Mouse (Mus musculus) hindbrain, embryonic 16.5 days (tissue): ENCODE results near the gene Gli2. TPM values are rescaled to one million over a fixed set of nuclear protein-coding genes. Genes with fewer than 3 reads are reported as not detected.

Experiments used
- ATAC-seq: fragments of 200-750 bp; cut with Nextera tagmentation; 2 replicates; pipeline ENCODE4 v1.8.0; 2017; ENCODE audit warnings: moderate TSS enrichment, moderate library complexity
- H3K27ac ChIP-seq: fragments of 300-500 bp; sonication (generic); 2 replicates; pipeline ENCODE4 v1.5.1; 2014; ENCODE audit warnings: low read depth, mild to moderate bottlenecking, control low read depth, low read length, moderate library complexity
- H3K27me3 ChIP-seq: fragments of 300-500 bp; sonication (generic); replicated peaks from 2 replicates; pipeline ENCODE4 v1.6.1; 2014; ENCODE audit warnings: low read length; ENCODE audit not compliant: control insufficient read depth, insufficient read depth
- H3K36me3 ChIP-seq: fragments of 300-500 bp; sonication (generic); 2 replicates; pipeline ENCODE4 v1.6.1; 2014; ENCODE audit warnings: mild to moderate bottlenecking, low read length, moderate library complexity, mixed read lengths; ENCODE audit not compliant: control insufficient read depth, insufficient read depth
- H3K4me1 ChIP-seq: fragments of 300-500 bp; sonication (generic); 2 replicates; pipeline ENCODE4 v1.6.1; 2014; ENCODE audit warnings: low read depth, low read length; ENCODE audit not compliant: control insufficient read depth, insufficient read depth
- H3K4me2 ChIP-seq: fragments of 300-500 bp; sonication (generic); 2 replicates; pipeline ENCODE4 v1.6.1; 2014; ENCODE audit warnings: mild to moderate bottlenecking, low read length, control low read depth, moderate library complexity
- H3K4me3 ChIP-seq: fragments of 300-500 bp; sonication (generic); 2 replicates; pipeline ENCODE4 v1.5.1; 2014; ENCODE audit warnings: mild to moderate bottlenecking, low read length, control low read depth, moderate library complexity
- H3K9ac ChIP-seq: fragments of 300-500 bp; sonication (generic); 2 replicates; pipeline ENCODE4 v1.6.1; 2014; ENCODE audit warnings: low read depth, mild to moderate bottlenecking, control low read depth, low read length, moderate library complexity
- H3K9me3 ChIP-seq: fragments of 300-500 bp; sonication (generic); 2 replicates; pipeline ENCODE4 v1.6.1; 2014; ENCODE audit warnings: mild to moderate bottlenecking, low read length, moderate library complexity; ENCODE audit not compliant: control insufficient read depth
- WGBS: fragments of 180-500 bp; shearing (Covaris S2); extraction: QIAGEN DNeasy Blood & Tissue Kit; methylation state at CpG from one replicate; pipeline ENCODE4 v1.1.7; 2014; 5-methylcytosine and 5-hydroxymethylcytosine counted together
- polyA plus RNA-seq: library from polyadenylated mRNA; unstranded; fragments of >200 nt; fragmentation: Nextera tagmentation; extraction: Ambion mirVana; gene quantifications from 2 replicates; pipeline ENCODE4 v1.2.1, GENCODE M21; 2015

The Gli2 gene
- polyA plus RNA-seq, 1 experiment from 2014 or later: 1.8 TPM

DNA sequence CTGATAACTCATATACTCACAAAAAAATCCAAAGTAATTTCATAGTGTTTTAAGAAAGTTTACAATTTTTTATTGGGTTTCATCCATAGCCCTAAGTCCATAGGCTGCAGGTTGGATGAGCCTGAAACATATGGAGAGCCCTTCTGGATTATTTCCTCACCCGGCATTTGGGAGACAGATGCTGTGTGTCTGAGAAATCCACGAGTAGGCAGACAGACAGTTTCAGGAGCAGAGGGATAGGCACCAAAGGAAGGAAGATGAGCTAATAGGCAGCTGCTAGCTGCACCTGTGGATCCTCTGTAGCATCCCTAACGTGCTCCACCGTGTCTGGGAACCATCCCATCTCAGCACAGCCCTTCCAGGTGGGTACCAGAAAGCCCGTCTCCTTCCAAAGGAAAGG lies 251.3 kb downstream of the Gli2 start:
- Histone ChIP-seq H3K27me3 (0 out of 2 replicates have a peak, but pooled peaks cover 2% of the 10 kb centered on the region), H3K4me1 (no peaks in the 10 kb centered on the region), H3K27ac (no peak overlapping the region), H3K9ac (no peak overlapping the region), H3K4me2 (no peak overlapping the region), H3K36me3 (no peaks in the 10 kb centered on the region), H3K4me3 (no peak overlapping the region), H3K9me3 (peaks cover 2% of the 10 kb centered on the region; the same call in 1 of the 2 replicates)
- 85% methylated on average over 5 of the region's 5 CpGs for WGBS
- ATAC-seq: no peak

GRCm38 (mm10) chr1:118799322-118800116 lies 253.9 kb downstream of the Gli2 start:
- Histone ChIP-seq H3K9me3 (peaks cover 4% of the 10 kb centered on the region; the same call in 1 of the 2 replicates), H3K9ac (no peak overlapping the region), H3K27ac (no peak overlapping the region), H3K4me1 (no peaks in the 10 kb centered on the region), H3K4me3 (no peak overlapping the region), H3K36me3 (no peaks in the 10 kb centered on the region), H3K27me3 (no peaks in the 10 kb centered on the region), H3K4me2 (no peak overlapping the region)
- ATAC-seq: no peak
- WGBS: 50% methylated on average over 7 of the region's 7 CpGs

GRCm38 (mm10) chr1:118795415-118796167 lies 257.8 kb downstream of the Gli2 start:
- Histone ChIP-seq H3K4me3 (no peak overlapping the region), H3K9me3 (peaks cover 4% of the 10 kb centered on the region; the same call in 1 of the 2 replicates), H3K4me1 (no peaks in the 10 kb centered on the region), H3K36me3 (no peaks in the 10 kb centered on the region), H3K27ac (no peak overlapping the region), H3K4me2 (no peak overlapping the region), H3K27me3 (no peaks in the 10 kb centered on the region), H3K9ac (no peak overlapping the region)
- peak; percentile 93 for ATAC-seq
- WGBS: 49% methylated on average over 18 of the region's 18 CpGs

- Histone ChIP-seq H3K36me3 (no peaks in the 10 kb centered on the region), H3K27me3 (no peaks in the 10 kb centered on the region), H3K27ac (no peak overlapping the region), H3K4me1 (no peaks in the 10 kb centered on the region), H3K9ac (no peak overlapping the region), H3K4me3 (no peak overlapping the region), H3K4me2 (no peak overlapping the region), H3K9me3 (no peaks in the 10 kb centered on the region)
- ATAC-seq: no peak
- WGBS: 64% methylated on average over 2 of the region's 2 CpGs
These were observed 263.5 kb downstream of the Gli2 start for GRCm38 (mm10) chr1:118789871-118790270.

GRCm38 (mm10) chr1:118789468-118789867 lies 264.0 kb downstream of the Gli2 start:
- Histone ChIP-seq H3K27ac (no peak overlapping the region), H3K9me3 (no peaks in the 10 kb centered on the region), H3K27me3 (no peaks in the 10 kb centered on the region), H3K4me1 (no peaks in the 10 kb centered on the region), H3K4me2 (no peak overlapping the region), H3K36me3 (no peaks in the 10 kb centered on the region), H3K4me3 (no peak overlapping the region), H3K9ac (no peak overlapping the region)
- WGBS: 31% methylated on average over 3 of the region's 3 CpGs
- ATAC-seq: peak; percentile 76

GRCm38 (mm10) chr1:118788813-118789212 lies 264.6 kb downstream of the Gli2 start:
- Histone ChIP-seq H3K4me3 (no peak overlapping the region), H3K9me3 (no peaks in the 10 kb centered on the region), H3K4me1 (no peaks in the 10 kb centered on the region), H3K9ac (no peak overlapping the region), H3K4me2 (no peak overlapping the region), H3K27ac (no peak overlapping the region), H3K36me3 (no peaks in the 10 kb centered on the region), H3K27me3 (no peaks in the 10 kb centered on the region)
- ATAC-seq: peak; percentile 17; the same call in 1 of the 2 replicates
- 89% methylated on average over 5 of the region's 5 CpGs for WGBS

GRCm38 (mm10) chr1:118787486-118787885 lies 265.9 kb downstream of the Gli2 start:
- Histone ChIP-seq H3K27ac (no peak overlapping the region), H3K4me3 (no peak overlapping the region), H3K9ac (no peak overlapping the region), H3K27me3 (no peaks in the 10 kb centered on the region), H3K36me3 (no peaks in the 10 kb centered on the region), H3K4me2 (no peak overlapping the region), H3K4me1 (no peaks in the 10 kb centered on the region), H3K9me3 (no peaks in the 10 kb centered on the region)
- WGBS: 84% methylated on average over 3 of the region's 3 CpGs
- no peak for ATAC-seq
